Mouse (Mus musculus): ENCODE data around the gene Hist2h2aa2. TPM values are rescaled to one million over a fixed set of nuclear protein-coding genes. Genes with fewer than 3 reads are reported as not detected.
"Not testable (repeated sequence)": the region's sequence is repeated elsewhere in the genome, so short reads cannot be mapped to it uniquely, and the experiment has no call there.

Gene Hist2h2aa2
- polyA plus RNA-seq, 1 experiment from 2014 or later, result 54.8 TPM

- H3K27me3 ChIP-seq; H3K36me3 ChIP-seq (replicated peaks); H3K9me3 ChIP-seq (replicated peaks): not testable (repeated sequence)
- peak overlapping the region; percentile 74 for H3K9ac ChIP-seq
- WGBS (ENCODE audit: insufficient replicate concordance), result 0% methylated on average over 18 of the region's 44 CpGs
- ATAC-seq (ENCODE audit: insufficient read depth), result peak; percentile 43
- peak overlapping the region; percentile 100 for H3K27ac ChIP-seq (replicated peaks)
- H3K4me3 ChIP-seq (replicated peaks), result peak overlapping the region; percentile 66
- peaks cover 50% of the 10 kb centered on the region for H3K4me1 ChIP-seq (replicated peaks)
- peak overlapping the region; percentile 70 for H3K4me2 ChIP-seq
These were observed 28.8 kb upstream of the Hist2h2aa2 start for GRCm38 (mm10) chr3:96268776-96269378.

- H3K4me3 ChIP-seq (replicated peaks), result peak within 1 kb of the TSS; percentile 66
- no peaks in the 10 kb centered on the region for H3K36me3 ChIP-seq (replicated peaks)
- H3K27ac ChIP-seq (replicated peaks), result peak within 1 kb of the TSS; percentile 100
- 20% methylated on average over 30 of the region's 30 CpGs for WGBS (ENCODE audit: insufficient replicate concordance)
- no peaks in the 10 kb centered on the region for H3K9me3 ChIP-seq (replicated peaks)
- H3K4me1 ChIP-seq (replicated peaks), result peaks cover 46% of the 10 kb centered on the region
- peak; percentile 35 for ATAC-seq (ENCODE audit: insufficient read depth)
- no peaks in the 10 kb centered on the region for H3K27me3 ChIP-seq
- peak within 1 kb of the TSS; percentile 70 for H3K4me2 ChIP-seq
- H3K9ac ChIP-seq, result peak within 1 kb of the TSS; percentile 74
These were observed 28.1 kb upstream of the Hist2h2aa2 start, which contains the start of gene Hist2h3b for GRCm38 (mm10) chr3:96268051-96268775. Hist2h3b (plus strand) TSS chr3:96268654.

- WGBS (ENCODE audit: insufficient replicate concordance), result 68% methylated on average over 4 of the region's 4 CpGs
- H3K4me1 ChIP-seq (replicated peaks), result peaks cover 46% of the 10 kb centered on the region
These were observed 27.5 kb upstream of the Hist2h2aa2 start for GRCm38 (mm10) chr3:96267541-96267940.

DNA sequence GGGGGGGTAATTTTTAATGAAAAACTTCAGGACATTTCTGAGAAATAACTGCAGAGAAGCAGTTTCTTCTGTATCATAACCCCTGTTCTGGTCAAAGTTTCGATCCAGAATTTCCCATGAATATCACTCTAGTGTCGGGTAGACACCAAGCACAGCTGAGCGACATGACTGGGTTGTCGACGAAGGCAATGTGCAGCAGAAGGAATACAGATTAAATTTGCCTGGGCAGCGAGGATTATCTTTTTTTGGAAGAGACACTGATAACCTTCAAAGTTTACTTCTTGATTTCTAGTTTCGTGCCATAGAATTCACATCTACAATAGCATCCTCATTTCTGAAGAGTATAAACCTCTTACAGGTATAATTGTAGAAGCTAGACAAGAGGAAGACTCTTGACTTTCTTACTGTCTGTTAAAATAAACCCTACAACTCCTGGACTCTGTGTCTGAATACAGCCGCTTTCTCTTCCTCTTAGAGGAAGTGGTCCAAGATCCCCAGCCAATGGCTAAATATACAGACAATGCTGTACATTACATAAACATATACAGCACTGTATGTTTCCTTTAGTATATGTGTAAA is 26.1 kb upstream of the Hist2h2aa2 start:
- Histone ChIP-seq H3K27ac (replicated peaks) (peak overlapping the region; percentile 75), H3K4me1 (replicated peaks) (peaks cover 59% of the 10 kb centered on the region)

More at GRCm38 (mm10) chr3:96267541-96267940, 27.5 kb upstream of the Hist2h2aa2 start:
- Histone ChIP-seq H3K4me3 (replicated peaks) (peak overlapping the region; percentile 45), H3K4me2 (peak overlapping the region; percentile 61), H3K27me3 (no peaks in the 10 kb centered on the region), H3K36me3 (replicated peaks) (no peaks in the 10 kb centered on the region), H3K9me3 (replicated peaks) (no peaks in the 10 kb centered on the region), H3K9ac (peak overlapping the region; percentile 54; the same call in 1 of the 2 replicates), H3K27ac (replicated peaks) (peak overlapping the region; percentile 91)
- no peak for ATAC-seq (ENCODE audit: insufficient read depth)

DNA sequence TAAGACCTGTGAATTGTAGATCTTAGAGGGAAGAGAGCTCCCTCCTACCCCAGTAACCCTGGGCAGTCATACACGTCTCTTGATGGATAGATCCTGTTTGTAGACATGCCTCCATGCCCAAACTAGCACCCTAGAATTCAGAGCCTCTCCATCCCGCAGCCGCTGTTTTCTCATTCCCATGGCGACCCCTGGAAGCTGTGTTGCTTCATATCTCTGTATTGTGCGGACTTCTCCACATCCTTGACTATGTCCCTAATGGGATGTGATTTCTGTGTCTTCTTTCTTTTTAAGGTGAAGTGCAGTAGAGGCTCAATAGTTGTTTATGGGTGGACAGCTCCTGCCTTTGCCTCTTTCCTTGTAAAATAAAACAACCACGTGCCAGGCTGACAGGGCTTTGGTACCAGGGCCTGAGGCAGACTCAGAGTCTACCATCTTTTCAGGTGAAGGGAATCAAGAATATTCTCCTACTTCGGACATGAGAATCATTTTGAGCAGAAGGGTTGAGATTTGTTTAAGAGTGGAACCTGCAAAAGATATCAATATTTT is 24.4 kb upstream of the Hist2h2aa2 start:
- Histone ChIP-seq H3K4me3 (replicated peaks) (peak overlapping the region; percentile 64), H3K27me3 (no peaks in the 10 kb centered on the region), H3K4me2 (peak overlapping the region; percentile 80), H3K36me3 (replicated peaks) (no peaks in the 10 kb centered on the region), H3K4me1 (replicated peaks) (peaks cover 55% of the 10 kb centered on the region), H3K9me3 (replicated peaks) (no peaks in the 10 kb centered on the region), H3K27ac (replicated peaks) (peak overlapping the region; percentile 100), H3K9ac (peak overlapping the region; percentile 70)
- 55% methylated on average over 7 of the region's 7 CpGs for WGBS (ENCODE audit: insufficient replicate concordance)
- ATAC-seq (ENCODE audit: insufficient read depth), result no peak

More for the DNA sequence above, 26.1 kb upstream of the Hist2h2aa2 start:
- Histone ChIP-seq H3K9me3 (replicated peaks) (no peaks in the 10 kb centered on the region), H3K4me3 (replicated peaks) (no peak overlapping the region), H3K27me3 (no peaks in the 10 kb centered on the region), H3K4me2 (peak overlapping the region; percentile 16; the same call in 1 of the 2 replicates), H3K9ac (peak overlapping the region; percentile 4), H3K36me3 (replicated peaks) (no peaks in the 10 kb centered on the region)
- WGBS (ENCODE audit: insufficient replicate concordance), result 45% methylated on average over 8 of the region's 8 CpGs
- no peak for ATAC-seq (ENCODE audit: insufficient read depth)

- WGBS (ENCODE audit: insufficient replicate concordance), result 5% methylated on average over 27 of the region's 27 CpGs
These were observed 23.7 kb upstream of the Hist2h2aa2 start for GRCm38 (mm10) chr3:96263558-96264403.

DNA sequence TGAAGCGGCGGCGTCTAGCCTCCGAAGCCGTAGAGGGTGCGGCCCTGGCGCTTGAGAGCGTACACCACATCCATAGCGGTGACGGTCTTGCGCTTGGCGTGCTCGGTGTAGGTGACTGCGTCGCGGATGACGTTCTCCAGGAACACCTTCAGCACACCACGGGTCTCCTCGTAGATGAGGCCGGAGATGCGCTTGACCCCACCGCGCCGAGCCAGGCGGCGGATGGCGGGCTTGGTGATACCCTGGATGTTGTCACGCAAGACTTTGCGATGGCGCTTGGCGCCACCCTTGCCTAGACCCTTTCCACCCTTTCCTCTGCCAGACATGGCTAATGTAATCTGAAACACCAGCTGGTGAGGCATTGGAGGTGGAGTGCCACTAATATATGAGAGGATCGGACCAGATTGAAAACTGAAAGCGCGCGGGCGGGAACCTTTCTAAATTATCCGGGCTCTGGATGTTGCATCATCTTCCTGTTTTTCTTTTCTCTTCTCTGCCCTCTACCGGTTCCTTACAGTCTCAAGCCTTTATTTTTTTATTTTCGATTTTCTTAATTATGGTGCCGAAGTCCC is 23.0 kb upstream of the Hist2h2aa2 start, which contains the start of gene Hist2h4:
Gene Hist2h4, minus strand, starts transcription at position 333 of the 572 bp plus-strand sequence.
- Histone ChIP-seq H3K4me1 (replicated peaks) (peaks cover 52% of the 10 kb centered on the region), H3K4me2 (peak within 1 kb of the TSS; percentile 80), H3K36me3 (replicated peaks) (no peaks in the 10 kb centered on the region), H3K4me3 (replicated peaks) (peak within 1 kb of the TSS; percentile 64), H3K9ac (peak within 1 kb of the TSS; percentile 70), H3K27ac (replicated peaks) (peak within 1 kb of the TSS; percentile 100), H3K9me3 (replicated peaks) (no peaks in the 10 kb centered on the region), H3K27me3 (no peaks in the 10 kb centered on the region)
- WGBS (ENCODE audit: insufficient replicate concordance), result under 1% methylated on average over 40 of the region's 40 CpGs
- peak; percentile 86 for ATAC-seq (ENCODE audit: insufficient read depth)

More at GRCm38 (mm10) chr3:96263558-96264403, 23.7 kb upstream of the Hist2h2aa2 start:
- H3K4me3 ChIP-seq (replicated peaks), result peak overlapping the region; percentile 64
- peaks cover 55% of the 10 kb centered on the region for H3K4me1 ChIP-seq (replicated peaks)
- peak overlapping the region; percentile 100 for H3K27ac ChIP-seq (replicated peaks)
- no peaks in the 10 kb centered on the region for H3K36me3 ChIP-seq (replicated peaks)
- peak overlapping the region; percentile 80 for H3K4me2 ChIP-seq
- H3K9me3 ChIP-seq (replicated peaks), result no peaks in the 10 kb centered on the region
- no peak for ATAC-seq (ENCODE audit: insufficient read depth)
- no peaks in the 10 kb centered on the region for H3K27me3 ChIP-seq
- peak overlapping the region; percentile 70 for H3K9ac ChIP-seq

- Histone ChIP-seq H3K4me2 (peak overlapping the region; percentile 80), H3K9ac (peak overlapping the region; percentile 70), H3K27me3 (no peaks in the 10 kb centered on the region), H3K9me3 (replicated peaks) (no peaks in the 10 kb centered on the region), H3K27ac (replicated peaks) (peak overlapping the region; percentile 100), H3K36me3 (replicated peaks) (no peaks in the 10 kb centered on the region), H3K4me1 (replicated peaks) (peaks cover 47% of the 10 kb centered on the region), H3K4me3 (replicated peaks) (peak overlapping the region; percentile 64)
- under 1% methylated on average over 19 of the region's 19 CpGs for WGBS (ENCODE audit: insufficient replicate concordance)
- peak; percentile 71 for ATAC-seq (ENCODE audit: insufficient read depth)
These were observed 22.3 kb upstream of the Hist2h2aa2 start for GRCm38 (mm10) chr3:96262216-96262875.

DNA sequence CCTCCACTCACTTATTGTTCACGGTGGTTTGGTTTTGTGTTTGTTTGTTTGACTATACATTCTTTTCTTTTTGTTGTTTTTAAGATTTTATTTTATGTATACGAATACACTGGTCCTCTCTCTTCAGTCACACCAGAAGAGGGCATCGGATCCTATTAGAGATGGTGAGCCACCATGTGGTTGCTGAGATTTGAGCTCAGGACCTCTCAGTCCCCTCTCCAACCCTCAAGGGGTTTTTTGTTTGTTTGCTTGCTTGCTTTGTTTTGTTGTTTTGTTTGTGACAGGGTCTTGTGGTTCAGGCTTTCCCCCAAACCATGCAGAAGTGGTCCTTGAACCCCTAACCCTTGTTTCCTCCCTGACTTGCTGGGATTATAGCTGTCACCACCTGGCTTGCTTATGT is 21.5 kb upstream of the Hist2h2aa2 start:
- Histone ChIP-seq H3K36me3 (replicated peaks) (no peaks in the 10 kb centered on the region), H3K9me3 (replicated peaks) (no peaks in the 10 kb centered on the region), H3K27ac (replicated peaks) (peak overlapping the region; percentile 100), H3K4me3 (replicated peaks) (peak overlapping the region; percentile 64), H3K4me2 (peak overlapping the region; percentile 80), H3K4me1 (replicated peaks) (peaks cover 46% of the 10 kb centered on the region), H3K9ac (peak overlapping the region; percentile 70), H3K27me3 (no peaks in the 10 kb centered on the region)
- ATAC-seq (ENCODE audit: insufficient read depth), result no peak
- WGBS (ENCODE audit: insufficient replicate concordance), result 55% methylated on average over 3 of the region's 3 CpGs
